Mouse (Mus musculus): ENCODE measurements around the gene Cfap65.
A peak's percentile ranks its signal among the peaks of the same experiment; 100 is the strongest.

Gene Cfap65

GRCm38 (mm10) chr1:74935402-74935801 lies at the start of gene Cfap65:
Cfap65 (minus strand) TSS chr1:74935599.
- peak; percentile 63 for DNase-seq

DNA sequence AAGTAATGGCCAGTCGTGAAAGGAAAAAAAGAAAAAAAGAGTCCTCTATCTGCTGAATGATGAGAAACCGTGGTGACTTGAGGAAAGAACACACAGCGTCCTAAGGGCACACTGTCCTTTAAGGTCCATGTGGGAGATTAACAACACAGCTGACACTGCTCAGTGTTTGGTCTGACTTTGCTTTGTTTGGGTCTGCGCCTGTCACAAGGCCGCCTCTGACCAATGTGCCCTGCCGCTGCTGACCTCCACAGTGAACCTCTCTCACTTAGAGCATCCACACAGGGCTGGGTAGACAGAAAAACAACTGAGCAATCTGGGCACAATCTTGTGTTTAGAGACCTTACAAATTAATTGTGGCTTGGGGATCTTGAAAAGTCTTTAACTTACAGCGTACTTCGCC lies 41.6 kb upstream of the Cfap65 start:
- no peak for DNase-seq

DNA sequence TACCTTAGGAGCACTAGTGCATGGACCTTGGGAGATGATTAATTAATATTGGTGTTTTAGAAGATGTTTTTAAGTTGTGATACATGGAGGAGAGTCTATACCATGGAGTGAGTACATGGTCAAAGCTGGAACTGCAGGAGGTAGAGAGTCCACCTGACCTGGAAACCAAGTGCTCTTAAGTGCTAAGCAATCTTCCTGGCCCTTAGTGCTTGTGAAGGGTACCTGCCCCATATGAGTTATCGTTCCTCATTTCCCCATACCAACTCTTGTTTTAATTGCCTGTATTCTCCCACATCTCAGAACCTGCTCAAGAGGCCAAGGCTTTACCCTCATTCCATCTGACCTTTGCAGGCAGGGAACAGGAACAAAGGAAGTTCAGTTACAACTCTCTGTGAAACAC lies 40.5 kb upstream of the Cfap65 start:
- no peak for DNase-seq

GRCm38 (mm10) chr1:74973590-74973989 lies 38.2 kb upstream of the Cfap65 start:
- DNase-seq = peak; percentile 28

- peak; percentile 65 for DNase-seq
These were observed 36.1 kb upstream of the Cfap65 start for GRCm38 (mm10) chr1:74971353-74972050.

DNA sequence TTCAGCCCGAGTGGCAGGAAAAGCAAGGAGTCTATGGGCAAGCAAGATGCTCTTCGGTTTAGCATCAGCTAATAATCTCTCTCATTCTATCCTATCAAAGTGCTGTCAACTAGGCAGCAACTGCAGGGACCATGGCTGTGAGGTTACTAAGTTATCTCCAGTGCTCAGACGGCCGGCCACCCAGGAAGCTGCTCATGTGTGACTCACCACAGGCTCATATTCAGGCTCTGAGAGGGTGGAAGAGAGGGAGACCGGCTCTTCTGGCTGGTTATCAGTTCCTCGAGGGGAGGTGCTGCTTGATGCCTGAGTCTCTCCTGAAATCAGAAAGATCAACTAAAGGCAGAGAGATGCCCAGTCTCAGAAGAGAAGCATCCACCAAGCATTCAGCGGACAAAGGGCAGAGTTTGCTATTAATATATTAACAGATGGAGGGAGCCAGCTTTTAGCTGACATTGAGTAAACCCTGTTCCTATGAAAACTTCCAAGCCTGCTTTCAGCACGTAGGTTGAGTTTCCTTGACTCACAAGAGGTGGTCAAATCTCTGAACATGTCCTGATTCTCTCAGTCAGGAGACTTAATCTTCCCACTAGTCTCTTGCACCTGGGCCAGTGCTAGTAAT lies 32.7 kb upstream of the Cfap65 start:
- peak; percentile 37 for DNase-seq

DNA sequence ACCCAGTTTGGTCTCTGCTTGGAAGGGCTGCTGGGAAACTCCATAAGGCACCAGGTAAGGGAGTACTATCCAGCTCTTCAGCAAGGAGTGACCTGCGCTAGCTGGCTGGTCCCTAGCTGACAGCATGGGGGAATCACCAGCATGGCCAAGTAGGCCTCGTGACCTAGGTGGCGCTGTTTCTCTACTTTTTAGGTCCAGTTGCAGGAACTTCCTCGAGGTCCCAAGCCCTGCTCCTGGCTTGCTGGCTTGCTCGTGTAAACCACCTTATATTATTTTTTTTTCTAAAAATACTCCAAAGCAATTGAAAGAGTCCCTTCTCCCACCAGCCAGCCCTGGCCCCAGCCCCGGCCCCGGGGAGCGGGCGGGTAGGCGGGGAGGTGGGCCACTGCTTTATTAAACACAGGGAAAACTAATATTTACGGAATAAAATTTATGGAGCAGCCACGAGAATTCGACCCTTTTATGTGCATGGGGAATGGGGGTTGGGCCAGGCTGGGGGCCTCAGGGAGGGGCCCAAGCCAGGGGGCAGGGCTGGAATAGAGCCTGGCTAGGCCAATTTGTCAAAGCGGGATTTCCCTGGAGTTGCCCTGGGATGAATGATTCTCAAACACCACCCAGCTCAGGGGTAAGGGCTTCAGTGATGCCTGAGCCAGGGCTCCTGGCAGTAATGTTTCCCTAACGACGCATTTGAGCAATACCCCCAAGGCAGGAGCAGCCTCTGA lies 29.3 kb upstream of the Cfap65 start:
- peak; percentile 91 for DNase-seq

DNA sequence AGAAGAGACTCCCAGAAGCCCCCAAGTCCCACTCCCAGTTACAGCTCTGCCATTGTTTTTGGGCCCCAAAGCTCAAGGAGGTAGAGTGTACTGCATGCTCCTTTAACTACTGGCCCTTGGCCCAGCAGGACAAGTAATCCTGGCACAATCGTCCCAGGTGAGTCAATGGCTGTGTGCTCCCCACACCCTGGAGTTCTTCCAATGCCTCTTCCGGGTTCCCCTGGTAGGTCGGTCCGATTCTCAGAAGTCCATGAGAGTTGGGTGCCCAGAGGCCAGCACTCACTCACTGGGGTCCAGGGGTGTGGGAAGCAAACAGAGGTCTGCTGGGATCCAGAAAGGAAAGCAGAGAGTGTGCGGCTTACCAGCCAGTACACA lies 27.4 kb upstream of the Cfap65 start:
- DNase-seq = no peak

DNA sequence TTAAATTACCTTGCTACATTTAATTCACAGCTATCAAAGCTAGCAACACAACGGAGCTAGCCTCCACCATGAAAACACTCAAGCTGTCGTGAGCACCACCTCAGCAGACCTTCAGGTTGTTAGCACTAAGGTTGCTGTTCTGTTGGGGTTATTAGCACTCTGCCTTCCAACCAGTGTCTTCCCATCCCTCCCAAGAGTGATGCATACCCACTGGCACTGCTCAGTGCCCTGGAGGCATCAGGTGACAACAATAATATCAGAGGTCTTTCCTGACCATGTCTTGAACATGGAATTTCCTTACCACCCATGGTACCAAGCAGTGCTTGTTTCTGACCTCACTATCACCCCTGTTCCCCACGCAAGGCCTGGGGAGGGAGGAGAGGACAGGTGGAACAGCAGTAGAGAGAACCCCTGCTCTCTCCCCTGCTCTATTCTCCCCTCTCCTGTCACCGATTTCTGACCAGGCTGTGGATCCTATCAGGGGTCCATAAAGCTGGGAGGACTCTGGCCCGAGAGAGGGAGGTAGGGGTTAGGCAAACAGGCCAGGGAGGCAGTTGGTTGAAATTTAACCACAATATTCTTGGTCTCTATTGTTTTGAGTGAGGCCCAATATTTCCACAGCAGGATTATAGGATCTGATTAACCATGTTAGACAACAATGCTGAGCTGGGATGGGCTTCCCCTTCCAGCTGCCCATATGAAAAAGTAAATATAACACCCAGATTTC lies 26.9 kb upstream of the Cfap65 start:
- DNase-seq = peak; percentile 22

- no peak for DNase-seq
These were observed 26.3 kb upstream of the Cfap65 start for GRCm38 (mm10) chr1:74961722-74962121.

DNA sequence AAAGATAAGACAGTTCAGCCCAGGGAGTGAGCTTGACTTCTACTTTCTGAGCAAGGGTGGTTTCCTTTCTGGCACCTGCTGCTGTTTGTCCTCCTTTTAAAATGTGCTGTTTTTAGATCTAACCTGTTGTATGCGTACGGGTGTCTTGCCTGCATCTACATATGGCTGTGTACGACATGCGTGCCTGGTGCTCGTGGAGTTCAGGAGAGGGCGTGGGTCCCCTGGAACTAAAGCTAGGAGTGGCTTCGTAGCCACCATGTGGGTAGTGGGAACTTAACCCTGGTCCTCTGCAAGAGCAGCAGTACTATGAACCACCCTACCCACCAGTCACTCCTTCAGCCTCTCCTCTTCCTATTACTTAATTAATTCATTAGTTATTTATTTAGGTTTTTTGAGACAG lies 24.7 kb upstream of the Cfap65 start:
- no peak for DNase-seq

DNA sequence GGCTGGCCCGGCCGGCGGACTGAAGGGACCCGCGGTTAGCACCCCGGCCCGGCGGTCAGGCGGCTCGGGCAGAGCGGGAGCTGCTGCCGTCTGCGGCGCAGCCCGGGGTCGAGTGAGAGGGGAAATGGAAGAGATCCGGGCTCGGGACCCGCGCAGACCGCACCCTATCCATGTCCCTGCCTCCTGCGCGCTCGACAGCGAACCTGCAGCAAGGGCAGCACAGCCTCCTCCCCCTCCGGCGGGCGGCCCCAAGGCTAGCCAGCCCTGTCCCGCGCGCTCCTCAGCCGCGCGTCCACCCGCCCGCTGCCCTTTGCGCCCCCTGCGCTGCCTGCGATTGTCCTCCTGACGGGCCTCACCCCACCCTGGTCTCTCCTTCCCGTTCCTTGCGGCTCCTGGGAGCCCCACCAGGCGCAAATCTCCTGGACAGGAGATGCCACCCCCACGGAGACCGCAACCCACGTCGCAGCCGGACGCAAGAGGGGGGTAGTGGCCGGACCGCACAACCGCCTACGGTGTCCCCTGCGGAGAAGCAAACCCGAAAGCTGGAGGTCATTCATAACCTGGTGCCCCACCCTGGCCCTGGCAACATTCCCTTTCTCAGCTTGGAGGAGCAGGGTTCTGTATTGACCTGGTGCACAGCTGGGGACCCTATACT lies 16.3 kb upstream of the Cfap65 start, which contains the start of gene Ihh:
TSS of gene Ihh (minus strand) at position 117 of the 655 bp plus-strand sequence.
- peak; percentile 74 for DNase-seq

GRCm38 (mm10) chr1:74950576-74951490 lies 15.4 kb upstream of the Cfap65 start:
- DNase-seq = peak; percentile 38

DNA sequence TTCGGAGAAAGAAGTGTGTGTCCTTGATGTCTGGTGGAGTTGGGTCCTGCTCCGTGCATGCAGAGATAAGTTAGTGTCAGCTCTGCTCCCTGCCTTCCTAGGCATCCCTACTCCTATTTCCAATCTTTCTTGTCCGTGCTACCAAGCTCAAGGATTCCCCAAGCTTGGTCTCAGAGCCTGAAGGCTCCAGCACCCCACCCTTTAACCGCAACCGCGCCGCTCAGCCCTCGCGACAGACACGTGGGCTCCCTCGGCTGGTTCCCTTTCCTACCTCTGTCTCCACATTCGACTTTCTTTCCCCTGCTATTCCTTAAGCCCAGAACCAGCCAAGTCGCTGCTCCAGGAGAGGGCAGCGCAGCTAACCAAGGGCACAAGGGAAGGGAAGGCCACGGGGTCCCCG lies 14.7 kb upstream of the Cfap65 start:
- DNase-seq = no peak

- peak; percentile 91 for DNase-seq
These were observed 14.3 kb upstream of the Cfap65 start for GRCm38 (mm10) chr1:74949666-74950050.

DNA sequence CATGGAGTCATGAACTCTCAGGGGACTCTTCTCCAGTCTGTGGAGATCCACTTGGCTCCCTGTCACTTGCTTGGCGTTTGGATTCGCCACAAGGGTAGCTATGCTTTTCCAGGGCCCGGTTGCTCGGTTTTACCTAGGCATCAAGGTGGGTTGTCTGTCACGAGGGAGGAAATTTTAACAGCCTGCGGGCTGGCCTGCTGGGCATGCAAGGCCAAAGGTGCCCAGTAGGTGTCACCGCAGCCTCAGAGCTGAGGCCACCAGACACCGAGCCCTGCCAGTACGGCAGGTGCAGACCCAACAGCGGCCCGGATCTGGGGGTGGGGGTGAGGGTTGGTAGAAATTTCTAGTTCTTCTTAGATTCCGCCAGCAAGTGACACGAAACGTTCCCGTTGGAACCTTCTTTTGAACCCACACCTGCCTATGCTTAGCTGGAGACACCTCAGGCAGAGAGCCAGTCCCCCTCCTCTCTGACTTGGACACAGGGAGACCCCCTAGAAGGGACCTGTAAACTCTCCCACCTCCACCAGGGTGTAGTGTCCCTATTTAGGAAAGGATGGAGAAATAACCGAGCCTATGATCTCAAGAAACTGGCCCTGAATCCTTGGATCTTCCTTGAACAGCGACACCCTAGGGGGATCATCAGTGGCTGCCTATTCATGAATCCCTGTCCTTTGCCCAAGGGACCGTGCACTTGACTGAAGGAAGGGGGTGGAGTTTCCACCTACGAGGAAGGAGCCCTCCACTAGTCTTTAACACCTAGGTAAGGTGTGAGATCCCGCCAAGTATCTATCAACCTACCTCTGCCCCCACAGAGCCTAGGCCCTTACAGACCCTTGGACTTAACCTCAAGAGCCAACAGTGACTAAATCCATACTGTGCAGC lies 13.6 kb upstream of the Cfap65 start:
- DNase-seq = peak; percentile 83

- DNase-seq = peak; percentile 47
These were observed 12.7 kb upstream of the Cfap65 start for GRCm38 (mm10) chr1:74947986-74948670.

DNA sequence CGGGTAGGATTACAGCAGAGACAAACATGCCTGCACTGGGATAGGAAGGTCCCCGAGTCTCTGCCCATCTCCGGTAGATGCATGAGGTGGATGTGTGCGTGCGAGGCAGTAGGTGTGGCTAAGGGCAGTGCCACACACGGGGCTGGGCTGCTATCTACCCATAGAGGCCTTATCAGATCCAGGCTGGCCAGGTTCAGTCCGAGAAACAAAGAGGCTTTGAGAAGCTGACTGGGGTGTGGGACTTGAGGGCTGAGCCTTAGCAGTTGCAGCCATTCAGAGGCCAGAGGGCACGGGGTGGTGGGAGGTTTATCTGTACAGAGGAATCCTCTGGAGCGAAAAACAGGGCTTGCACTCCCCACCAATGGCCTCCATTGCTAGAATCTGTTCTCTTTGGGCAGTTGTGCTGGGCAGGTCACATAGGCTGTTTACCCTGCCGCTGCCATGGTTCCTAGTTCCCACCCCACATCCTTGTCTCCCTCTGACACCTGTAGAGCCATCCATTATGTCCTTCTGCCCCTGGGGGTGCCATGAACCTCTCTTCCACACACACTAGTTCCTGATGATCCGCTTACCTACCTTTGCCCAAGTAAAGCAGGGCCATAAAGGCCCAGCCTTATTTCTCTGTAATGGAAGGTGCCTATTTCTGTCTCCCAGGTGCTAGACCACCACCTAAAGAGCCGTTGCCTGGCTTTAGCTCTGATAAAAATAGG lies 6.4 kb upstream of the Cfap65 start:
- no peak for DNase-seq

DNA sequence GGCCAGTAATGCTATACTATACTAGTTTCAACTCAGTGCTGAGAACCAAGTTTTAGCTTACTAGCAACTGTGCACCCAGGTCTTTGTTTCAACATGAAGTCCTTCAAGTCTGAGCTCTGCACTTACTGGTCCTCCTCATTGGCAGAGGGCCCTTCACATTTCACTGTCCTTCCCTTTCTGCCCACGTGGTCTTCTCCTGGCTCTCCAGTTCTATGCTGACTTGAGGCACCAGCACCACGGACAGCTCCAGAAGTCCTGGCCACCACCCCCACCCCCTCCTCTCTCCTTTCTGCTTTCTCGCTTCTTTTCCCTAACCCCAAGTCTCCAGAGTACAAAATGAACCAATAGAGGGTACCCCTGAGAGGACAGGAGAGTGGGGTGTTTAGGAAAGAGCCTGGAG lies 4.4 kb upstream of the Cfap65 start:
- DNase-seq = peak; percentile 34
